Mouse (Mus musculus) right cerebral cortex, postnatal 4 days (tissue): Measurements from ENCODE around the gene Gtsf2.
A peak's percentile ranks its signal among the peaks of the same experiment; 100 is the strongest.
"Not testable (repeated sequence)": the region's sequence is repeated elsewhere in the genome, so short reads cannot be mapped to it uniquely, and the experiment has no call there.

Source experiments
- DNase-seq: peaks from one replicate; pipeline ENCODE4 v3.0.0-alpha.2; 2022

Gene Gtsf2

DNA sequence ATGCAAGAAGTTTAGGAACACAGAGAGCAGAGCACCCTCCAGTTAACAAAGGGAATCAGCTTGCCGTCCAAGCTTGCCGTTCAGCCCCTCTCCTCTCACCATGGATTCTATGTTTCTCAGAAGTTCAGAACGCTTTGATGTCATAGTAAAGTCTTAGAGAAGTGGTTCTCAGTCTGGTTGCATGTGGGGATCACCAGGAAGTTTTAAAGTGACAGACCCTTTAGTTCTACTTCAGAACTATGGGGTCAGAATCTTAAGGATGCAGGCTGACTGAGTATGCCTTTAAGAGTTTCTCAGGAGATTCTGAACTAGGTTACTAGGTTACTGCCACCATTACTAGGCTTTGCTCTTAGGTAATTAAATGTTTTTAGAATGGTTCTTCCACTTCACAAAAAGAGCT lies at the start of gene Gtsf2:
Gene Gtsf2 (minus strand): TSS at position 101 of the 400 bp plus-strand sequence.
- no peak for DNase-seq

DNA sequence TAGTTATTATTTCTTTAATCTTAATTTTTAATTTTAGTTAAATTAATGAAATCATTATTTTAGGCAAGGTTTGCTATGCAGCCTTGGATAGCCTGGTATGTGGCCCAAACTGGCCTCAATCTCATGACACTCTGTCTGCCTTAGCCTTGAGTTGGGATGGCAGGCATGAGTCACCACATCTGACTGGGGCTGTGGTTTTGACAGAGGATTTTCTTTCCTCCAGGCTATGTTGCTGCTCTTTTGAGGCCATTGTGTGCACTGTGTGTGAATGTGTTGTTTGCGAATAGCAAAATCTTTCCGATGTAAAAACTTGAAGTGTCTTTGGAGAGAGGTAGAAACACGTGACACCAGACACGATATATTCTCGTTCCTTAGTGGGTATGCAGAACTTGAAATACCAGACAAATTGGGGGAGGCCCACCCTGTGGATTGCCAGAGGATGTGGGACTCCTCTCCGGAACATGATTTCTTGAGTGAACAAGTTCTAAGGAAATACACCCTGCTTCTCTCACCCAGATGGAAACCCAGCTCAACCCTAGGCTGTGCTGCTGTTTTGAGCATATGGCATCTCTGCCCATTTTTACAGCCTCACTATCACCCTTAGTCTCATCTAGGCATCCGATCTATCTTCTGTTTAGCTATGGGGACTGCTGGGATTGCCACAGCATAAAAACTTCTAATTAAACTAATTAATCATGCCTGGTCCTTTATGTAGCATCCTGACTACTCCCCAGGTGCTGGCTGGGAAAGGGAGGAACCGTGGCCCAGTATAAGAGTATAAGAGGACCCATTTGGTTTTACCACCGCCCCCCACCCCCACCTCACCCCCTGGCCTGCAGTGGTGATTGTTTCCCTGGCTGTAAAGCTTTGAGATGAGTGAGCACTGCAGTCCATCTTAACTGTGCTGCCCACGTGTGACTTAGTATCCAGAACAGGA lies 48.2 kb upstream of the Gtsf2 start:
- DNase-seq, result no peak

DNA sequence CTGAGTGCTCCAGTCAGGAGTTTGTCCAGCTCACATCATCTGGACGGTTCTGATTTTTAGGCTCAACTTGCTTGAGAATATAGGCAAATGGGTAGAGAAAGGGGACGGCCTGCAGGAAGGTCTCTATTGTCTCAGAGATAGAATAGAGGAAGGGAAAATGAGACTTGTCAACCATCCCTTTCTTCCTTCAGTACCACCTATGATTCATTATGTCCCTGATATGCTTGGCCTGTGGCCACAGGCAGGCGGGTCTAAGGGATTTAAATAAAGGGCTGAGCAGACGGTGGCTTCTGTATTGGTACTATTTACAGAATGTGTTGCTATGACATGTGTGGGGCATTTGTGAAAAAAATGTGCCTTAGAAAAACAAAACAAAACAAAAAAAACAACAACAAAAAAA lies 40.1 kb upstream of the Gtsf2 start:
- DNase-seq, result no peak

DNA sequence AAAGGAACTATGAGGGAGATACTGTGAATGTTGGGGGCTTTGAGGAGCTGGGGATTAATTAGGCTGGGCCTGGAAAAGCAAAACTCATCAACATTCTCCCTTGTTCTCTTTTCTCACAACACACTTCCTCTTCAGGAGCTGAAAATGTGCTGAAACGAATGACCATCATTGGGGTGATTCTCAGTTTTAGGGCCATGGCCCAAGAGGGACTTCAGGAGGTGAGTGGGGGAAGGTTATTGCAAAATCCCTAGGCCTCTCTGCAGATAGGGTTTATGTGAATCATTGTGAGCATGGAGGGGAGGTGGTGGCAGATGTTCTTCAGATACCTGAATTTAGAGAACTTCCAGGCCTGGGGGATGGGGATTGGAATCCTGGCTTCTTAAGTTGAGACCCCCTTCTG lies 38.4 kb upstream of the Gtsf2 start:
- DNase-seq, result no peak

DNA sequence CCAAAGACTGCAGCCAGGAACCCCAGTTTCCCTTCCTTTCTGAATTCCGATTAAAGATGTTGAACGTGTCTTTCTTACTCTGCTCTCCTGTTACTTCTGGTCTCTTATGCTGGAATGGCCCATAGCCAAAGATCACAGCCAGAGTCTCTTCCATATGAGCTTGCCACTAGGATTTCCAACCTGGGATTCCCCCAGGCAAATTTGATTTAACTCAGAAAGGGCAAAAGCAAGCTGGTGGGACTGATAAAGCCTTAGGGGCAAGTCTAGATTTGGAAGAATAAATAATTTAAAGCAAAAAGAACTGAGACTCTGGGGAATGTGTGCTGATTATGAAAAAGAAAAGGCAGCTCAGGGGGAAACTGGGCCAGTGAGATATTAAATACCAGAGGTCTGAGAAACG lies 36.8 kb upstream of the Gtsf2 start:
- no peak for DNase-seq

DNA sequence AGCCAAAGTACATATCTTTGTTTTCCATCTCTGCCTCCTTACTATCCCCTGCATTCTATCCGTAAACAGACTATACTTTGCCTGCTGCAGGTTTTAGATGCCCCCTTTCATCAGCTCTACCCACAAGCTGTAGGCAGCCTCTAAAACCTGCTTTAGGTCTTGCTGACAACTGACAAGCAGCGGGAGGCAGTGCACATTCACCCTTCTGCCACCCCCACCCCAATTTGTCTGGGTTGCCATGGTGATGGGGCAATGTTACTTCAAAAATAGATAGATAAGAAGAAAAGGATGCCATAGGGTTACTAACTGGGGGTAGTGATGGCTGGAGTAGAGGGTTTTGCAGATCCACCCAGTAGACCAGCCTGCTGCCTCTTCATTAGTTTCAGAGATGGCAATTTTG lies 36.2 kb upstream of the Gtsf2 start:
- no peak for DNase-seq

DNA sequence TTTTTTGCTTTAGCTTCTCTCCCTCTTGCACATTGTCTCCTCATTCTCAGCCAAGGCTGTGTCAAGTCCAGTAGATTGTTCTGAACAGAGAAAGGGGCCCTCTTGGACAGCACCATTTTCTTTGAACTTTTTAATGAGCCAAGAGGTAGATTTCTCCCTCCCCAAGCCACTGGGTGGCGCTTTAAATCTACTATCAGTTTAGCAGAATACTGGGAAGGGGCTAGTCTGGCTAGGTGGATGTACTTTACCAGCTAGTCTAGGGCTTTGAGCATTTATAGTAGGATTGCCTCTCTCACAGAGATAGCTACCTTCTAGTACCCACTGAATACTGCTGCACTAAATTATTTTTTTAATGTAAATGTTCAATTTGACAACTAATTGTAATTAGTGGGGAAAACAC lies 34.2 kb upstream of the Gtsf2 start:
- peak; percentile 61 for DNase-seq

DNA sequence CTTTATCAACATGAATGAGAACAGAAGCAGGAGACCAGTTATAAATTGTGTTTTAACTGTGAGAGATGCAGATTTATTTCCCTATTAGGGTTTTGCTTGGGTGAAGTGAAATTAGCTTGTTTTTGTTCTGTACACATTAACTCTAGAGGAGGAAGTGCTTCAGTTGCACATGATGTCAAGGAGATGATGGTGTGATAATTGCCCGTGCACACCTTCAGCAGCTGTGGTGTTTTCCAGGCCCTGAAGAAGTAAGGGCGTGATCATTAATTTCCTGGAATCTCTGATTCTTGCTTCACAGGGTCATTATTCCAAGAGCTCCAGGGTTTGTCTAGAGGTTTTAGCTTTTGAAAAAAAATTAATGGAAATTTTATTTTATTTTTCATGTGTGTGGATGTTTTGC lies 31.9 kb upstream of the Gtsf2 start:
- DNase-seq, result no peak

DNA sequence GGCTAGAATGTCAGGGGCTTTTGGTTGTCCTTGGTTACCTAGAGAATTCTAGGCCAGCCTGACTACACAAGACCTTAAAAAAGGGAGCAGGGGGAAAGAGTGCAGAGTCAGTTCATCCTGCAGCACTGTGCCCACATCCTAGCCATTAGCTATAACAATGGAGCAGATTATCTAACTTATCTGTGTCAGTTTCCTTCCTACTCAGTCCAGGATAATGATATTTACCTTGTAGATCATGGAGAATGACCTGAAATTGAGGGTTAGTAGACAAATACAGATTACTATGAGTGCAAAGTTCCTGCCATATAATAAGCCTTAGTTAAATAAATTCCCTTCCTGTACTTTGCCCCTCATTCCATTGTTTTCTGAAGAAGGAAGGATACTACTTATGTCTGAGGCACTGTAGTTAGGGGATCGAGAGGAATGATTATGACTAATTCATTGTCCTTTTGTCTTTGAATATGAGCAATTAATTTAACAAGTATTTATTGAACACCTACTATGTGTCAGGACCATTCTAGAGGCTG lies 30.9 kb upstream of the Gtsf2 start:
- no peak for DNase-seq

DNA sequence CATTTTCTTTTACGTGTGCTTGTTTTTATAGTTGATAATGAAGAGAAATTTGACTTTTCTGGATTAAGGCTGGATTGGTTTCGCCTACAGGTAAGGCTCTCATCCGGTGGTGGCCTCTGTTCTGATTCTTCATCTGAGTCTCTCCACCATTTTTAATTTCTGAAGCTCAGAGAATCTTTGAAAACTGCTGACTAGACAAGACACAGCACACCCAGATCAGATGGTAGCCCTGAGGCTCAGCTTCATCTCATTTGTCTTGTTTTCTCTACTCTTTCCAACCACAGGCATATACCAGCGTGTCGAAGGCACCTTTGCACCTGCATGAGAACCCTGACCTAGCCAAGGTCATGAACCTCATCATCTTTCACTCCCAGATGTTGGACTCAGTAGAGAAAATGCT lies 25.5 kb upstream of the Gtsf2 start:
- no peak for DNase-seq

DNA sequence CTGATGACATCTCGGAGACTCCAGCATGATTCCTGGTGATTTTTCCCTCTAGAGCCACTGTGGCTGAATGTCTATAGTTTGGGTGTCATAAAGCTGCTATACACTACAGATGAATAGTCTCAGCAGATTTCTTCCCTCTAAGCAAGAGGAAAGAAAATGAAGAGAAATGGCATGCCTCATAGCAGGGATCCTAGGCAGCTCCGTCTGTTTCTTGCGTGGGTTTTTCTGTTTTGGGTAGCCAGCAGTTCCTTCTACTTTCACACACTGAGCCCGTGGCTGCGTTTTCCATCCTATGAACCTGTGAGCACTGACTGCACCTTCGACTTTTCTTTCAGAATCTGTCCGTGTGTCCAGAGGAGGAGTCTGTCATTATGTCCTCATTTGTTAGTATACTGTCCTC lies 24.9 kb upstream of the Gtsf2 start:
- DNase-seq, result no peak

DNA sequence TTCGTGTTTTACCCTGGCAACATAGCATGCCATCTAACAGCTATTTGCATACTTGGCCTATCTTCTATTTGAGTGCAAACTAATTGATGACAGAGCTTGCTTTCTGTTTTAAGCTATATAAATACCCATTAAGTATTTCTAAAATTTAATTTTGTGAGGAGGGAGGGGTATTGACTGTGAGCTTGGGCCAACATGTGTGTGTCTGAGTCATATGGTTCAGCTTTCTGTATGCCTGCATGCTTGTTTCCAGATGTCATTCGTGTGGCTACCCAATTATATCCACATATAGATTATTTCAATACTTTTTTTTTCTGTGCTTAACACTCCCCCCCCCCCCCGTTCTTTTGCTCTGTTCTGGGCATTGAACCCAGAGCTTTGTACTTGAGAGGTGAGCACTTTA lies 24.0 kb upstream of the Gtsf2 start:
- DNase-seq, result no peak

DNA sequence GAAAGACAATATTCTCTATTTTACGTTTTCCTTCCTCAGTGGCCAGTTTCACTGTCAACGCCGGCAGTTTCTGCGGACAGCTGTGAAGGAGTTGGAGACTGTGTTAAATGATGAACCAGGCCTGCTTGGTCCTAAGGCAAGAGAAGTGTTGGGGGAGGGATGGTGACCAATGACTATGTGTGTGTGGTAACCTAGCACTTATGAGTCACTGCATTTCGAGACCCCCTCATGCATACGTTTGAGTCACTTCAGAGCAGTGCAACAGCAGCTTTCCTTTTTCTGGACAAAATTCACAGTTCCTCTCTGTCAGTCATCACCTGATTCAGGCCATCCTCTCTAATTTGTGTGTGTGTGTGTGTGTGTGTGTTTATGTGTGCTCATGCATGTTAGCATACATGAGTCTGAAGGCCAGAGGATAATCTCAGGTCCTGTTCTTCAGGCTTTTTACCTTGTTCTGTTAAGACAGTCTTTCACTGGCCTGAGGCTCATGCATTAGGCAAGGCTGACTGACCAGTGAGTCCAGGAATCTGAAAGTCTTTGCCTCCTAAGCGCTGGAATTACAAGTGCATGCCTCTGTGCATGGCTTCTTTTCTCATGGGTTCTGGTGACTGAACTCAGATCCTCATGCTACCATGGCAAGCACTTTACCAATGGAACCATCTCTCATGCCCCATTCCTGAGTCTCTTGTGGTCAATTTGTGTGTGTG lies 23.4 kb upstream of the Gtsf2 start:
- DNase-seq, result no peak

DNA sequence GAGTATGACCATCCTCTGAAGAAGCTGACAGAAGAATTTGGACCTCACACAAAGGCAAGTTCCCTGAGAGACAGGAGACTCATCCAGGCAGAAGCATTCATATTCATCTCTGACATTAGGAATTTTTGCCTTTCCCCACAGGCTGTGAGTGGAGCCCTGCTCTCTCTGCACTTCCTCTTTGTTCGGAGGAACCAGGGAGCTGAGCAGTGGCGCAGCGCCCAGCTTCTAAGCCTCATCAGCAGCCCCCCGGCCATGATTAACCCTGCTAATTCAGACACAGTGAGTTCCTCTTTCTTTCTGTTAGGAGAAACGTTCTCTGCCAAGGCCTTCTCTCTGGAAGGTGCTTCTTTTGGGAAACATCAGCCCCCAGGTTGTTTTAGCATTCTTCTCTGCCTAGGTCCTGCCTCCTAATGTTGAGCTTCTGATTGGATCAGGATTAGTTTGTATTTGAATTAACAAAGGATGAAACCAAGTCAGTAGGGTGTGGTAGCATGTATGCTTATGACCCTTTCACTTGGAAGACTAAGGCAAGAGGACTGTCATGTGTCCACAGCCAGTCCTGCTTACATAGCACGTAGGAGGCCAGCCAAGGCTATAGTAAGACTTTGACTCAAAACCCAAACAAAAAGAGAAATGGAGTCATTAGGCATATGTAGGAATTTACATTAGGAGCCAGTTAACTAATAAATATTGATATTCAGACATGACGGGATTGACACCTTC lies 14.4 kb upstream of the Gtsf2 start:
- peak; percentile 20 for DNase-seq

DNA sequence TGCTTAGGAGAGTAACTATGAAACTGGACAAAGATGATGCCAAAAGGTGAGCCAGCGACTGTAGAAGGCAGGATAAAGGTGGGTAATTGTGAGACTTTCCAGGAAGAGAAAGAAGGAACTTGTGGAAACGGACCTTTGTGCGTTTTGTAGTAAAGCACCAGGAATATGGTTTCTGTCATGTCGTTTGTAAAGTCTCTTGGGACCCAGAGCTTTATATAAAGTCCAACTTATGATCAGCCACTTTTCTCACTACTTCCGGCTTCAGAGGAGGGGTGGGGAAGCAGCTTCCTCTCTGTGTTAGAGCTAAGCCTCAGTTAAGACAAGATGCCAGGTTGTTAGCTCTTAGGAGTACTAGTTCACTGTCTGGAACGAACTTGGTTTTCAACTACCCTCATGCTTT lies 6.2 kb upstream of the Gtsf2 start:
- no peak for DNase-seq

DNA sequence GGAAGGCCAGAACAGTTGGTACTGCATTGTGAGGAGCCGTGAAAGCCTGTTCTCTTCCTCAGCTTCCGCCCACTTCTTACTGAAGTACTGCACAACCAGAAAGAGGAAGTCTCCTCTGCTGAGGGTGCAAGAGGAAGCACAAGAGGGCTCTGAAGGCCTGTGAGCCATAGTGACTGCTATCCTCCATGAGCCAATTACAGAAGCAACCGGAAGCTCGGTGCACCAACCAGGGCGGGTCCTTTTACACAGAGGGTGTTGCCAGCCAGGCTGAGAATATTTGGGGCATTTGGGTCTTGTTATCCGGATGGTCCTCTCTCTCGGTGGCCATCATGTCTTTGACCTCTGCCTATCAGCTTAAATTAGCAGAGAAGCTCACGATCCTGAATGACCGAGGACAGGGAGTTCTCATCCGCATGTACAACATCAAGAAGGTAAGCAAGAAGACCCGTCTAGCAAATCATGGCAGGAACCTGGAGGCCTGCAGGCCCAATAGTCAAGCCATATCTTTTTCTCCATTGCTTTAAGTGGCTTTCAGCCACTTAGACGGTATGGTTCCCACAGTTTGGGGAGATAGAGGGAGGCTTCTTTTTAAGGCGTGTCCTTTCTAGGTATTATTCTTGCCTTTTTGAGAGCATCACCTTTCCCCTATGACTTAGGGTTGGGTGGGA lies 5.4 kb upstream of the Gtsf2 start, which contains the start of gene Nckap1l:
Gene Nckap1l (plus strand): TSS at position 244 of the 668 bp plus-strand sequence.
- DNase-seq, result no peak

DNA sequence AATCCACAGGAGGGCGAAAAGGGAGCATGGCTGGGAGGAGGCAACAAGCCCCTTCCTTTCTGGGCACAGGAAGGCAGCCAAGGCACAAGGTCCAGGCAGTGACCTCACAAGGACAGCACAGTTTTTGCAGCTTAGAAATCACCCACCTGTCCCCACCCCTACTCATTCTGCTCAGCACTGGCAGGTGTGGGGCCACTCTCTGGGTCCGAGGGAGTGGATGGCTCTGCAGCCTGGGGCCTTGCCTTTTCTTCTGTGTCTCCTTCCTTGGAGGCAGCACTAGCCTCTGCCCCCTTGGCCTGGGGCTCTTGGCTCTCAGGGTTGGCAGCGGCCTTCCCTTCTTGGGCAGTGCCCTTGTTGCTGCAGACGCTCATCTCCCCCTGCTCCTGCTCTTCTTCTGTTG lies 2.3 kb downstream of the Gtsf2 start:
- not testable (repeated sequence) for DNase-seq

DNA sequence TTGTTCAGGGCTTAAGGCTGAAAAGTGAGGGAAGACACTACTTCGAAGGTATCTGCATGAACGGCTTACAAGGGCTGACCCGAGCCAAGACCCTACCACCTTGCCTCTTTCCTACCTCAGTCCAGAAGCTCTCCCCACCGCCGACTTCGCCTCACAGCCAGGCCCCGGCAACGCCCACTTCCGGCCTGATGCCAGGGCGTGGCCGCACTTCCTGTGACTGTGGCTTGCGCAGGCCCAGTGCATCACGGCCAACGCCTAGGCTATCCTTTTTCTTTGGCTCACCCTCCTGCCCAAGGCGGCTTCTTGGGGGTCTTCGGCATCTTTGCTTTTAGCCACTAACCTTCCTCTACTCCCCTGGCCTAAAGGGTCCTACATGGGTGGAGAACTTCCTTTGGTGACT lies 18.0 kb downstream of the Gtsf2 start, which contains the start of gene Gtsf1:
Gene Gtsf1 (minus strand): TSS at position 230 of the 400 bp plus-strand sequence.
- no peak for DNase-seq

DNA sequence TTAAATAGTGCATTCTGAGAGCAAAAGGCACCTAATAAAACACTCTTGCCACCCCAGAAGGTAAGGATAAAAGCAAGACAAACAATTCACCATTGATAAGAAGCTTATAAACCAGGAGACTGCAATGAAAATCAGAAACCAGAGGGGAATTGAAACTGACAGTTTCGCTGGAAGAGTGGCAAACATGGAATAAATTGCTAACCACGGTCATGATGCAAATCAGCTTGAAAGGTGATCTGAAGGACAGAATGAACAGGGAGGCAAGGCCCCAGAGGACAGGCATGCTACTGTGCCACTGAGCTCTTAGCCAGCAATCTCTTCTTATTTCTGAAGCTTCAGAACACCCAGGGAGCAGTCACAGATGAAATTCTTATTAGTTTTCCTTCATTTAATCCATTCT lies 21.3 kb downstream of the Gtsf2 start:
- no peak for DNase-seq

DNA sequence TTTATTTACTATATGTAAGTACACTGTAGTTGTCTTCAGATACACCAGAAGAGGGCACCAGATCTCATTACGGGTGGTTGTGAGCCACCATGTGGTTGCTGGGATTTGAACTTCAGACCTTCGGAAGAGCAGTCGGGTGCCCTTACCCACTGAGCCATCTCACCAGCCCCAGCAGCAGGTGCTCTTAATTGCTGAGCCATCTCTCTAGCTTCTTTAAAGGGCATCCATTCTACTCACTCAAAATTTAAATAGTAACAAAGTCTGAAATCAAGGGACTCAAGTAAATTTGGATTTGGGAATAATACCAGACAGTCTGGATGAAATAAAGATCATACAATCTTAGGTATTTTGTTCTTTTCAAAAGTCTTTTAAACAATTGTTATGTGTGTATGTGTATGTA lies 42.7 kb downstream of the Gtsf2 start:
- DNase-seq, result not testable (repeated sequence)

DNA sequence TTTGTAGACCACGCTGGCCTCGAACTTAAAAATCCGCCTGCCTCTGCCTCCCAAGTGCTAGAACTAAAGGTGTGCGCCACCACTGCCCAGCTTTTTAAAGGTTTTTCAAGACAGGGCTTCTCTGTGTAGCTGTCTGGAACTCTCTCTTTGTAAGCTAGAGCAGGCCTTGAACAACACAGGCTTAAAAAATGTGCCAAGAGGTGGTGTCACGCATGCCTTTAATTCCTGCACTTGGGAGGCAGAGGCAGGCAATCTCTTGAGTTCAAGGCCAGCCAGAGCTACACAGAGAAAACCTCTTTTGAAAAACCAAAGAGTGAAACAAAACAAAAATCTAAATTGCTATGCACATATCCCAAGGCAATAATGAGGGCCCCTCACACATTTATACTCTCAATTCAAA lies 46.9 kb downstream of the Gtsf2 start:
- no peak for DNase-seq

DNA sequence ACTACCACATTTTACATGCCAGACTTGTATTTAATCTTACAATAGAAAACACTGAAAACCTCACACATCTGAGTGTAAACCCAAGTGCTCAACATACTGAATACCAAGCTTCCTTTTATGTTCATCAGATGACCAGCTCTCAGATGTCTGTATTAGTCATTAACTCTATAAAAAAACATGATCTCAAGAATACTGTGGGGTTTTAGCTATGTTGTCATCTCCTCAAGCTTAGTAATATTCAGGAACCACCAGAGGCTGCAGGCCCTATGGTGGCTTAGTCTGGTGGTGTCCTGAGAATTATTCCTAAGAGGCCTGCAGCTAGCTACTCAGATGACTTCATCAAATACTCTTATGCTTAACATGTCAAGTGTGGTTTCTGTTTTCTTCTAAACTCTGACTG lies 54.7 kb downstream of the Gtsf2 start:
- no peak for DNase-seq
